Mouse (Mus musculus): ENCODE measurements at regions not wholly inside any gene's neighbourhood (a gene's known extent, or its start where the extent isn't known, plus 50 kb on each side); places are given as distances from the start of the nearest gene placed in this dataset.

GRCm38 (mm10) chr1:41225851-41226250 lies 420.4 kb downstream of the Tmem182 start:
- no peaks in the 10 kb centered on the region for H3K36me3 ChIP-seq (replicated peaks in 1 of 2; ENCODE audit: control insufficient read depth in 1 of 2, insufficient read depth in 1 of 2, low read length in 1 of 2)
- no peak overlapping the region for H3K27ac ChIP-seq (ENCODE audit: insufficient read depth, low read depth)
- no peak overlapping the region for H3K9ac ChIP-seq (ENCODE audit: insufficient read depth, low read depth)
- H3K79me2 ChIP-seq (replicated peaks; ENCODE audit: control insufficient read depth, extremely low read depth, insufficient read depth, poor library complexity, severe bottlenecking), result no peaks in the 10 kb centered on the region
- no peak overlapping the region for H3K4me2 ChIP-seq (ENCODE audit: insufficient read depth, low read depth, poor library complexity, severe bottlenecking)
- dilution Hi-C loops (cut with MboI; ENCODE audit: extremely low pct_ligation_motif_present, extremely low pct_unique_long_range_greater_than_20kb, low sequenced_read_pairs) (no loop called here), in situ Hi-C loops (cut with MboI; ENCODE audit: low pct_ligation_motif_present, low pct_unique_long_range_greater_than_20kb, low sequenced_read_pairs) (no loop called here)
- H3K27me3 ChIP-seq (replicated peaks), result no peaks in the 10 kb centered on the region
- H3K4me3 ChIP-seq (replicated peaks in 1 of 3; ENCODE audit: low read depth in 2 of 3, low read length in 2 of 3, poor library complexity in 1 of 3), result no peak overlapping the region
- DNase-seq (ENCODE audit: extremely low read depth), result no peak
- H3K4me1 ChIP-seq (ENCODE audit: control insufficient read depth in 1 of 2, insufficient read depth in 2 of 2), result no peaks in the 10 kb centered on the region
- peaks cover 30% of the 10 kb centered on the region for H3K9me3 ChIP-seq (replicated peaks; ENCODE audit: low read length)
- TF ChIP-seq JUND (conservative IDR thresholded peaks at IDR 0.05; ENCODE audit: low read depth, low read length) (no peak), NELFE (IDR thresholded peaks at IDR 0.05; ENCODE audit: low read depth, low read length) (no peak), ELF1 (IDR thresholded peaks at IDR 0.05; ENCODE audit: low read depth, low read length) (no peak), ZNF384 (IDR thresholded peaks at IDR 0.05; ENCODE audit: low read depth, low read length) (no peak), PAX5 (IDR thresholded peaks at IDR 0.05; ENCODE audit: low read length) (no peak), RCOR1 (conservative IDR thresholded peaks at IDR 0.05; ENCODE audit: low read depth, low read length) (no peak), MAZ (IDR thresholded peaks at IDR 0.05; ENCODE audit: low read depth, low read length) (no peak), TBP (conservative IDR thresholded peaks at IDR 0.05; ENCODE audit: low read depth, low read length) (no peak), E2F4 (IDR thresholded peaks at IDR 0.05; ENCODE audit: insufficient replicate concordance, low read depth, low read length) (no peak), BHLHE40 (IDR thresholded peaks at IDR 0.05; ENCODE audit: low read depth, low read length) (no peak), POLR2A (IDR thresholded peaks at IDR 0.05; ENCODE audit: low read depth, low read length) (no peak), MEF2A (IDR thresholded peaks at IDR 0.05; ENCODE audit: borderline replicate concordance, low read depth, low read length) (no peak), EP300 (IDR thresholded peaks at IDR 0.05; ENCODE audit: low read length) (no peak)

GRCm38 (mm10) chr1:41235335-41235734 lies 429.9 kb downstream of the Tmem182 start:
- TF ChIP-seq CHD2 (IDR thresholded peaks at IDR 0.05; ENCODE audit: low read length), result no peak
- TF ChIP-seq TBP (conservative IDR thresholded peaks at IDR 0.05; ENCODE audit: low read depth, low read length), result no peak
- TF ChIP-seq USF1 (IDR thresholded peaks at IDR 0.05; ENCODE audit: low read depth, low read length), result no peak
- TF ChIP-seq RAD21 (IDR thresholded peaks at IDR 0.05; ENCODE audit: low read depth, low read length), result no peak
- TF ChIP-seq CHD1 (IDR thresholded peaks at IDR 0.05; ENCODE audit: low read depth, low read length), result no peak
- TF ChIP-seq ETS1 (conservative IDR thresholded peaks at IDR 0.05; ENCODE audit: low read depth, low read length), result no peak
- TF ChIP-seq CTCF (conservative IDR thresholded peaks at IDR 0.05 in 1 of 2, IDR thresholded peaks at IDR 0.05 in 1 of 2; ENCODE audit: low read depth in 2 of 2, low read length in 2 of 2), result no peak
- TF ChIP-seq JUND (conservative IDR thresholded peaks at IDR 0.05; ENCODE audit: low read depth, low read length), result no peak
- TF ChIP-seq USF2 (conservative IDR thresholded peaks at IDR 0.05; ENCODE audit: low read depth, low read length), result no peak
- TF ChIP-seq EP300 (IDR thresholded peaks at IDR 0.05; ENCODE audit: low read length), result no peak
- TF ChIP-seq GABPA (IDR thresholded peaks at IDR 0.05; ENCODE audit: insufficient replicate concordance, low read depth, low read length), result no peak
- no peak for TF ChIP-seq ELF1 (IDR thresholded peaks at IDR 0.05; ENCODE audit: low read depth, low read length)
- TF ChIP-seq MXI1 (IDR thresholded peaks at IDR 0.05; ENCODE audit: low read depth, low read length), result no peak
- TF ChIP-seq POLR2AphosphoS2 (IDR thresholded peaks at IDR 0.05; ENCODE audit: low read depth, low read length), result no peak
- no peak for TF ChIP-seq E2F4 (IDR thresholded peaks at IDR 0.05; ENCODE audit: insufficient replicate concordance, low read depth, low read length)
- TF ChIP-seq NELFE (IDR thresholded peaks at IDR 0.05; ENCODE audit: low read depth, low read length), result no peak
- dilution Hi-C loops (cut with MboI; ENCODE audit: extremely low pct_ligation_motif_present, extremely low pct_unique_long_range_greater_than_20kb, low sequenced_read_pairs) (no loop called here), in situ Hi-C loops (cut with MboI; ENCODE audit: low pct_ligation_motif_present, low pct_unique_long_range_greater_than_20kb, low sequenced_read_pairs) (no loop called here)
- H3K36me3 ChIP-seq (replicated peaks in 1 of 2; ENCODE audit: control insufficient read depth in 1 of 2, insufficient read depth in 1 of 2, low read length in 1 of 2), result no peaks in the 10 kb centered on the region
- no peak overlapping the region for H3K9ac ChIP-seq (ENCODE audit: insufficient read depth, low read depth)
- H3K4me2 ChIP-seq (ENCODE audit: insufficient read depth, low read depth, poor library complexity, severe bottlenecking), result no peak overlapping the region
- H3K4me3 ChIP-seq (replicated peaks in 1 of 3; ENCODE audit: low read depth in 2 of 3, low read length in 2 of 3, poor library complexity in 1 of 3), result no peak overlapping the region
- DNase-seq (ENCODE audit: extremely low read depth), result no peak
- no peaks in the 10 kb centered on the region for H3K4me1 ChIP-seq (ENCODE audit: control insufficient read depth in 1 of 2, insufficient read depth in 2 of 2)
- H3K9me3 ChIP-seq (replicated peaks; ENCODE audit: low read length), result peaks cover 44% of the 10 kb centered on the region
- H3K27ac ChIP-seq (ENCODE audit: insufficient read depth, low read depth), result no peak overlapping the region
- no peaks in the 10 kb centered on the region for H3K27me3 ChIP-seq (replicated peaks)
- no peaks in the 10 kb centered on the region for H3K79me2 ChIP-seq (replicated peaks; ENCODE audit: control insufficient read depth, extremely low read depth, insufficient read depth, poor library complexity, severe bottlenecking)
